Mouse (Mus musculus): ENCODE measurements at regions not wholly inside any gene's neighbourhood (a gene's known extent, or its start where the extent isn't known, plus 50 kb on each side); places are given as distances from the start of the nearest gene placed in this dataset.

GRCm38 (mm10) chr3:117494118-117494517, 80.5 kb upstream of the Plppr5 start:
- TF ChIP-seq CTCF (IDR thresholded peaks at IDR 0.05; ENCODE audit: low read depth, low read length) (no peak), POLR2AphosphoS5 (IDR thresholded peaks at IDR 0.05; ENCODE audit: insufficient replicate concordance, low read depth, low read length) (no peak), GATA1 (IDR thresholded peaks at IDR 0.05; ENCODE audit: borderline replicate concordance, low read length) (no peak)
